Mouse (Mus musculus) layer of hippocampus, postnatal 36 days (tissue): ENCODE results near the gene Rnf44. TPM values are rescaled to one million over a fixed set of nuclear protein-coding genes. Genes with fewer than 3 reads are reported as not detected.

Experiments used
- DNase-seq, 2 experiments: peaks; one replicate each; pipeline ENCODE4 v3.0.0; 2022
- total RNA-seq, 2 experiments: library from RNA; stranded (reverse); gene quantifications; 2 replicates each; pipeline ENCODE4 v1.2.3; 2021

Gene Rnf44
- total RNA-seq, 2 experiments from 2014 or later, result 157 to 161 TPM

GRCm38 (mm10) chr13:54686139-54687053 is 7.3 kb downstream of the Rnf44 start:
- DNase-seq, result no peak

GRCm38 (mm10) chr13:54685174-54685573 is 8.5 kb downstream of the Rnf44 start:
- DNase-seq, result no peak

DNA sequence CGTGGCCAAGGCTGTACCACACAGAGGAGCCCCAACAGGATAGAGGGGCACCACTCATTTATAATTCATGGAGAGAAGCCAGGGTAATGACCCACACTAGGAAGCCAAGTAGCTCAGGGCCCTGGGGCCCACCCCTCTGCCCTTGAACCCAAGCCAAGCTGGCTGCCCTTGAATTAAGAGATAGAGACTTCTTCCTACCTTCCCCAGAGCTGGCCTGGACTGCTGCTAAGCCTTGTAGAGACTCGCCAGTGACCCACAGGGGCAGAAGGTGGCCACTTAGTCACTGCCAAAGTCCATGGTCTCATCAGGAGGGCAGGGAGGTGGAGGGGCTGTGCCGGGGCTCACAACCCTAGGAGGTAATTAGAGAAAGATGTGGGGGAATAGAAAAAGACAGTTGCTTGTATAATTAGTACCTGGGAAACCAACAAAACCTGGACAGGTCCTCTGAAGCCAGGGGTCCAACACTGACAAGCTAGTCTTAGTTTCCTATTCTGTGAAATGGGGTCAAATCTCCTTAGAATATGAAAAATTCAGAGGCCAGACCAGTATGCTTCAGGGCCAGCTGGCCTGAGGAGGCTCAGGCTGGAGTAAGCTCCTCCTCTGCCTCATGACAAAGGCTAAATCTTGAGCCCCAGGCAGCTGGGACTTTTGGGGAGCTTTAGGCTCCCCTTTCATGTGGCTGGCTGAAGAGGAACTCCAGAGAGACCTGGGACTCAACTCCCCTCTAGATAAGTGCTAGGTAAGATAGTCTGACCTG is 9.4 kb downstream of the Rnf44 start:
- no peak for DNase-seq

DNA sequence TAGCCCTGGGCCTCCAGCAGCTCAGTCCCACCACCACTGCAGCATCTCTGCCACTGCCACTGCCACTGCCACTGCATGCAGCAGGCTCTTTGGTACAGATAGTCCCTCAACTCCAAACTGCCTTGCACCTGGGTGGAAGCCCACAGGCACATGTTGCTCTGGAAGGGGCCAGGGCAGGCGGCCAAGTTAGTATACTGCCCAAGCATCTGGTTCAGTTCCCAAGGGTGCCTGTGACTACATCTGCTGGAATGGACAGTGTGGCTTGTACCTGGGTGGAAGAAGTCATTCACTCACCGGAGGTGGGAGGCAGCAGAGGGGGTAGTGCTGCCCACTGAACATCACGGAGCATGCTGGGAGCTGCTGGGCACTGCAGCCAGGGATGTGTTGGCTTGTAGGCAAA is 10.4 kb downstream of the Rnf44 start:
- DNase-seq, result no peak

- no peak for DNase-seq
These were observed 12.4 kb downstream of the Rnf44 start for GRCm38 (mm10) chr13:54681291-54681690.

DNA sequence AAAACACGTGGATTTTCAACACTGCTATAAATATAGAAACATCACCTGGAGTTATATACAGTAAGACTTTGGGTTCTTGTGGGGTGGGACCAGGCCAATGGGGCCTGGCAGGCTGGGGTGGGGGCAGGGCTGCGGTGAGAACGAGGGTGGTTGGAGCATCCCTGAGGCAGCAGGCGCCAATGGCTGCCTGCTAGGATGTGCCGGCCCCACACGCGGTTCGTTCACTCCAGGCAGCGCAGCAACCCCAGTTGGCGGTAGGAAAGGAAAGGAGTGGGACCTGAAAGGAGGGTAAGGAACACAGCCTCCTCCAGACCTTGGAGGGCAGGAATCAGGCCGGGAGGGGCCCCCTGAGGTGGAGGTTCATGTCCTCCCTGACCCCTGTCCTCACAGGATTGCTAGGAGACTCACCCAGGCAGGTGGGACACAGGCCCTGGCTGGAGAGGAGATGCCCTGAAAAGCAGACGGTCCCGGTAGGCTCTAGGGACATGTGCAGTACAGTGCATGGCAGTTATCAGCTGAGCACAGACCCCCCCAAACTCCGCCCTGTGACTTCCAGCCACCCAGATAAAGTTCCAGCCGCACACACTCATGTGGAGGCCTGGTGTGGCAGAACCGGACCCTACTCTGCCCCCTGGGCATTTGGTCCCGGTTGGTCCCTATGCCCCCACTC is 13.4 kb downstream of the Rnf44 start:
- DNase-seq, result no peak

GRCm38 (mm10) chr13:54678263-54678662 is 15.4 kb downstream of the Rnf44 start:
- DNase-seq, result no peak

GRCm38 (mm10) chr13:54675895-54676590 is 17.7 kb downstream of the Rnf44 start:
- no peak for DNase-seq

DNA sequence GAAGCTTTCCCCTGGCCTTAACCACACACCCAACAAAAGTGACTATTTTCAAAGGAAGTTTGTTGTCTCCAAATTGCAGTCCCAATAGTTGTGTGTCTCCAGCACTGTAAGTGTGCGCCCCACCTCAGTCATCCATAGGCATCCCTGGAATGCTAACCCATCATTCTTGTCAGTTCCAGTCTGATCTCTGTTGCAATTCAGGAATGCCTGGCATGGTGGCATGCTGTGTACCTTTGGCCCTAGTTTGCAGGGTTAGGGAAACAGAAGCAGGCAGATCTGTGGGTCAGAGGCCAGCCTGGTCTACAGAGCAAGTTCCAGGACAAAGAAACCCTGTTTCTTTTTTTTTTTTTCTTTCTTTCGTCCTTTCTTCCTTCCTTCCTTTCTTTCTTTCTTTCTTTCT is 23.2 kb downstream of the Rnf44 start:
- no peak for DNase-seq

GRCm38 (mm10) chr13:54665062-54665461 is 28.6 kb downstream of the Rnf44 start:
- no peak for DNase-seq

DNA sequence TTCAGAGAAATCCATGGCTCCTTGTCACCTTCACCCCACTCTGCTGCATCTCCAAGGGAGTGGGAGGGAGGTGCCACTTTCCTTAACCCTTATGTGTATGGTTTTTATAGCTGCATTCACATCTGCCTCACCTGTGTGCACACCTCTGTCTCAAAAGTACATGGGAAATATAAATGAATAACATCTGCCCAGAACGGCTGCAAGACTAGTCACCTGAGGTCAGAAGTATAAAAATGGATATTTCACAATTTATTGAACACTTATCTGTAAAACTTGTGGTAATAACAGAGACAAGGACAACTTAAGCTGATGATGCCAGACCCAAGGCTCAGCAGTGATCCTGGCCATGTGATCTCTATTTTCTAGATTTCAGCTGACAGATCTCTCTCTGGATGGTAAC is 29.2 kb downstream of the Rnf44 start:
- no peak for DNase-seq

DNA sequence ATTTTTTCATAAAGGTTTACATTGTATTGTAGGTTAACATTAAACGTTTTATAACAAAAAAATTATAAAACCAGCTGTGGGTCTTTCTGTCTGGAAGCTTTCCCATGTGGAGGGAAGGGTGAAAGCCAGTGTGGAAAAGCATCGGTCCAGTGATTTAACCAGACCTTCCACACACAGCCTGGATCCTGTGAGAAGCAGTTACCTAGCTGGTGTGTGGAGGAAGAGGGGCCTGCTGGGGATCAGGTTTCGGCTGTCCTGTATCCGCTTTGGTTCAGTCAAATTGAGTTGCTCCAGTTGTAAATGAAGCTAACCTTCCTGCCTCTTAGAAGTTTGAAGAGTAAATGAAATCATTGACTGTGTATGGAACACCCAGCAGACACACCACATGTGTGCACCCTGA is 29.7 kb downstream of the Rnf44 start:
- DNase-seq, result no peak

- no peak for DNase-seq
These were observed 32.3 kb downstream of the Rnf44 start for GRCm38 (mm10) chr13:54661358-54661757.

- no peak for DNase-seq
These were observed 32.8 kb downstream of the Rnf44 start for GRCm38 (mm10) chr13:54660877-54661276.

GRCm38 (mm10) chr13:54650461-54650860 is 43.2 kb downstream of the Rnf44 start:
- DNase-seq, result no peak

GRCm38 (mm10) chr13:54635011-54635410 is 58.7 kb downstream of the Rnf44 start:
- DNase-seq, result no peak

GRCm38 (mm10) chr13:54632731-54633277 is 60.9 kb downstream of the Rnf44 start:
- DNase-seq, result no peak

Other genes with a start within 250 kb of the Rnf44 start
- 10 to 100 TPM; 35.7 to 36.7 TPM for gene Thoc3, start 225.1 kb downstream of the Rnf44 start, total RNA-seq
- gene Simc1, start 190.1 kb downstream of the Rnf44 start, total RNA-seq, result 10 to 100 TPM; 17.4 to 18.2 TPM
- 100 to 1,000 TPM; 155 to 156 TPM for gene 4833439L19Rik, start 128.5 kb downstream of the Rnf44 start, total RNA-seq
- gene Arl10, start 118.9 kb downstream of the Rnf44 start, total RNA-seq, result 10 to 100 TPM; 35.2 to 36.2 TPM
- 10 to 100 TPM; 25.6 to 28.0 TPM for gene Nop16, start 103.8 kb downstream of the Rnf44 start, total RNA-seq
- 100 to 1,000 TPM; 169 to 175 TPM for gene Higd2a, start 103.7 kb downstream of the Rnf44 start, total RNA-seq
- gene Cltb, start 82.6 kb downstream of the Rnf44 start, total RNA-seq, result 100 to 1,000 TPM; 261 to 274 TPM
- gene Faf2, start 72.1 kb downstream of the Rnf44 start, total RNA-seq, result 10 to 100 TPM; 61.3 to 61.6 TPM
- gene Cdhr2, start 7.6 kb upstream of the Rnf44 start, total RNA-seq, result under 1 TPM in 1 of 2 experiments, not detected in 1; 0.22 TPM
- gene Gprin1, start 56.0 kb upstream of the Rnf44 start, total RNA-seq, result 100 to 1,000 TPM; 135 to 142 TPM
- 100 to 1,000 TPM; 602 to 611 TPM for gene Sncb, start 72.7 kb upstream of the Rnf44 start, total RNA-seq
- gene Eif4e1b, start 90.1 kb upstream of the Rnf44 start, total RNA-seq, result not detected
- gene Tspan17, start 95.5 kb upstream of the Rnf44 start, total RNA-seq, result 100 to 1,000 TPM in 1 of 2 experiments, 10 to 100 TPM in 1; 83.4 to 109 TPM